Mouse (Mus musculus): ENCODE results near the gene Mcm3.

DNA sequence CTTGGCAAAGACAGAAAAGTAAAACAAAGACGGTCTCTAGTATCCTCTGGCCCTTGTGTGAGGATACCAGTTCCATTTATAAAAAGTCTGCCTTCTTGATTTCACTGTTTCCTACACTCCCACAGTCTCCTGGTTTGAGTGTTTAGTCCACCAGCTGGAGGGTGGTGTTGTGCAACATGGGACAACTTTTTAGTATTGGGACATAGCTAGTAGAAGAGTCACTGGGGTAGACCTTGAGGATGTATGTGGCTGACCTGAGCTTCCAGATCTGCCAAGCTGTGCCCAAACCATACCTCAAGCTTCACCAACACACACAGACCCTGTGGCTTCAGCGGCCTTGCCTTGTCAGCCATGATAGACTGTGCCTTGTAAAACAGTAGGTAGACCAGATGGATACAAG lies 7.9 kb upstream of the Mcm3 start:
- TF ChIP-seq CTCF (IDR thresholded peaks at IDR 0.05; ENCODE audit: low read depth), result no peak
- no peak for TF ChIP-seq EP300 (optimal IDR thresholded peaks at IDR 0.05)

Data from stomach, postnatal 0 days (tissue).